Mouse (Mus musculus) A20 (cell line): ENCODE results near the gene Tbpl1.

Experiments
- DNase-seq: peaks from one replicate; pipeline ENCODE4 v3.0.0-alpha.2; 2011; ENCODE audit warnings: low read depth, low spot score

Tbpl1 gene

GRCm38 (mm10) chr10:22731272-22732093 lies at the start of gene Tbpl1:
Tbpl1 (minus strand) TSS chr10:22731938.
- DNase-seq: peak; percentile 97

GRCm38 (mm10) chr10:22781466-22781865 lies 49.7 kb upstream of the Tbpl1 start:
- peak; percentile 50 for DNase-seq

- DNase-seq: peak; percentile 17
These were observed 46.2 kb upstream of the Tbpl1 start for GRCm38 (mm10) chr10:22777939-22778338.

- DNase-seq: peak; percentile 47
These were observed 44.4 kb upstream of the Tbpl1 start for GRCm38 (mm10) chr10:22776007-22776698.

GRCm38 (mm10) chr10:22775456-22775855 lies 43.7 kb upstream of the Tbpl1 start:
- no peak for DNase-seq

- DNase-seq: no peak
These were observed 42.9 kb upstream of the Tbpl1 start for GRCm38 (mm10) chr10:22774626-22775025.

- no peak for DNase-seq
These were observed 22.5 kb upstream of the Tbpl1 start for GRCm38 (mm10) chr10:22754240-22754639.

- no peak for DNase-seq
These were observed 19.5 kb upstream of the Tbpl1 start for GRCm38 (mm10) chr10:22751175-22751682.

GRCm38 (mm10) chr10:22746334-22747322 lies 14.9 kb upstream of the Tbpl1 start:
- no peak for DNase-seq

- no peak for DNase-seq
These were observed 14.2 kb upstream of the Tbpl1 start for GRCm38 (mm10) chr10:22745922-22746321.

- no peak for DNase-seq
These were observed 443 bp upstream of the Tbpl1 start for GRCm38 (mm10) chr10:22732181-22732580.

GRCm38 (mm10) chr10:22730992-22731271 lies 806 bp downstream of the Tbpl1 start:
- DNase-seq: no peak

- DNase-seq: peak; percentile 73
These were observed 1.3 kb downstream of the Tbpl1 start for GRCm38 (mm10) chr10:22730266-22730991.

- DNase-seq: no peak
These were observed 3.5 kb downstream of the Tbpl1 start for GRCm38 (mm10) chr10:22728257-22728656.

- no peak for DNase-seq
These were observed 5.4 kb downstream of the Tbpl1 start for GRCm38 (mm10) chr10:22726295-22726694.

GRCm38 (mm10) chr10:22725166-22725565 lies 6.6 kb downstream of the Tbpl1 start:
- DNase-seq: no peak

- DNase-seq: no peak
These were observed 10.8 kb downstream of the Tbpl1 start for GRCm38 (mm10) chr10:22720781-22721529.

GRCm38 (mm10) chr10:22718475-22718874 lies 13.3 kb downstream of the Tbpl1 start:
- DNase-seq: no peak

GRCm38 (mm10) chr10:22714520-22714919 lies 17.2 kb downstream of the Tbpl1 start:
- peak; percentile 61 for DNase-seq

GRCm38 (mm10) chr10:22712955-22713354 lies 18.8 kb downstream of the Tbpl1 start:
- no peak for DNase-seq
